Mouse (Mus musculus) embryonic facial prominence, embryonic 11.5 days (tissue): ENCODE measurements at regions not wholly inside any gene's neighbourhood (a gene's known extent, or its start where the extent isn't known, plus 50 kb on each side); places are given as distances from the start of the nearest gene placed in this dataset.

Experiments
- ATAC-seq: fragments of 200-750 bp; cut with Nextera tagmentation; replicated peaks from 2 replicates; pipeline ENCODE4 v1.8.0; 2017; ENCODE audit warnings: low read depth; ENCODE audit not compliant: insufficient number of reproducible peaks, low FRiP score, low TSS enrichment
- DNase-seq: peaks from one replicate; pipeline ENCODE4 v3.0.0-alpha.2; 2015; ENCODE audit warnings: low spot score
- H3K27ac ChIP-seq: fragments of 300-500 bp; sonication (generic); replicated peaks from 2 replicates; pipeline ENCODE4 v1.5.1; 2014; ENCODE audit warnings: mild to moderate bottlenecking, low read depth, low read length, control low read depth
- H3K27me3 ChIP-seq: fragments of 300-500 bp; sonication (generic); 2 replicates; pipeline ENCODE4 v1.6.1; 2014; ENCODE audit warnings: mild to moderate bottlenecking, low read length, moderate library complexity, mixed read lengths; ENCODE audit not compliant: control insufficient read depth, insufficient read depth
- H3K36me3 ChIP-seq: fragments of 300-500 bp; sonication (generic); replicated peaks from 2 replicates; pipeline ENCODE4 v1.6.1; 2014; ENCODE audit warnings: low read depth, mild to moderate bottlenecking, low read length, moderate library complexity, mixed read lengths; ENCODE audit not compliant: control insufficient read depth, insufficient read depth
- H3K4me1 ChIP-seq: fragments of 300-500 bp; sonication (generic); 2 replicates; pipeline ENCODE4 v1.6.1; 2014; ENCODE audit warnings: low read length, mixed read lengths; ENCODE audit not compliant: control insufficient read depth, insufficient read depth
- H3K4me2 ChIP-seq: fragments of 300-500 bp; sonication (generic); 2 replicates; pipeline ENCODE4 v1.6.1; 2014; ENCODE audit warnings: low read depth, mild to moderate bottlenecking, control low read depth, low read length, moderate library complexity
- H3K4me3 ChIP-seq: fragments of 300-500 bp; sonication (generic); 2 replicates; pipeline ENCODE4 v1.5.1; 2014; ENCODE audit warnings: low read depth, low read length, control low read depth
- H3K9ac ChIP-seq: fragments of 300-500 bp; sonication (generic); replicated peaks from 2 replicates; pipeline ENCODE4 v1.6.1; 2014; ENCODE audit warnings: mild to moderate bottlenecking, control low read depth, low read length
- H3K9me3 ChIP-seq: fragments of 300-500 bp; sonication (generic); replicated peaks from 2 replicates; pipeline ENCODE4 v1.6.1; 2016; ENCODE audit warnings: mild to moderate bottlenecking, low read length, inconsistent platforms, mixed read lengths; ENCODE audit not compliant: control insufficient read depth
- WGBS: fragments of 180-500 bp; shearing (Covaris S2); extraction: QIAGEN DNeasy Blood & Tissue Kit; methylation state at CpG from one replicate; pipeline ENCODE4 v1.1.7; 2014; 5-methylcytosine and 5-hydroxymethylcytosine counted together

- Histone ChIP-seq H3K36me3 (no peaks in the 10 kb centered on the region), H3K4me1 (no peaks in the 10 kb centered on the region), H3K4me2 (no peak overlapping the region), H3K9ac (no peak overlapping the region), H3K27me3 (no peaks in the 10 kb centered on the region), H3K4me3 (no peak overlapping the region), H3K27ac (no peak overlapping the region), H3K9me3 (no peaks in the 10 kb centered on the region)
- 87% methylated on average over 9 of the region's 9 CpGs for WGBS
- ATAC-seq, result no peak
- no peak for DNase-seq
Observed at GRCm38 (mm10) chr11:37463658-37464420, 228.1 kb upstream of the Tenm2 start.

GRCm38 (mm10) chr11:37462375-37462774 lies 226.6 kb upstream of the Tenm2 start:
- H3K36me3 ChIP-seq, result no peaks in the 10 kb centered on the region
- H3K9me3 ChIP-seq, result no peaks in the 10 kb centered on the region
- H3K27me3 ChIP-seq, result no peaks in the 10 kb centered on the region
- H3K4me3 ChIP-seq, result no peak overlapping the region
- no peak overlapping the region for H3K27ac ChIP-seq
- DNase-seq (no peak), ATAC-seq (no peak)
- no peak overlapping the region for H3K4me2 ChIP-seq
- WGBS, result 74% methylated on average over 4 of the region's 4 CpGs
- no peaks in the 10 kb centered on the region for H3K4me1 ChIP-seq
- no peak overlapping the region for H3K9ac ChIP-seq

GRCm38 (mm10) chr11:37447361-37447760 lies 211.6 kb upstream of the Tenm2 start:
- no peak overlapping the region for H3K27ac ChIP-seq
- H3K4me2 ChIP-seq, result no peak overlapping the region
- H3K9me3 ChIP-seq, result no peaks in the 10 kb centered on the region
- no peaks in the 10 kb centered on the region for H3K36me3 ChIP-seq
- no peaks in the 10 kb centered on the region for H3K27me3 ChIP-seq
- H3K9ac ChIP-seq, result no peak overlapping the region
- no peak for DNase-seq
- no peaks in the 10 kb centered on the region for H3K4me1 ChIP-seq
- no peak for ATAC-seq
- no peak overlapping the region for H3K4me3 ChIP-seq

- Histone ChIP-seq H3K9ac (no peak overlapping the region), H3K4me3 (no peak overlapping the region), H3K9me3 (no peaks in the 10 kb centered on the region), H3K4me1 (no peaks in the 10 kb centered on the region), H3K36me3 (no peaks in the 10 kb centered on the region), H3K27ac (no peak overlapping the region), H3K27me3 (no peaks in the 10 kb centered on the region), H3K4me2 (no peak overlapping the region)
- 91% methylated on average over 1 of the region's 1 CpGs for WGBS
- DNase-seq (no peak), ATAC-seq (no peak)
Observed at GRCm38 (mm10) chr11:37446626-37447025, 210.9 kb upstream of the Tenm2 start.

GRCm38 (mm10) chr11:37442781-37443180 lies 207.0 kb upstream of the Tenm2 start:
- H3K4me2 ChIP-seq, result no peak overlapping the region
- H3K27ac ChIP-seq, result no peak overlapping the region
- H3K4me3 ChIP-seq, result no peak overlapping the region
- H3K27me3 ChIP-seq, result no peaks in the 10 kb centered on the region
- H3K4me1 ChIP-seq, result no peaks in the 10 kb centered on the region
- H3K9ac ChIP-seq, result no peak overlapping the region
- no peaks in the 10 kb centered on the region for H3K9me3 ChIP-seq
- ATAC-seq (no peak), DNase-seq (no peak)
- 78% methylated on average over 2 of the region's 2 CpGs for WGBS
- H3K36me3 ChIP-seq, result no peaks in the 10 kb centered on the region

- 80% methylated on average over 2 of the region's 2 CpGs for WGBS
- H3K9ac ChIP-seq, result no peak overlapping the region
- ATAC-seq, result no peak
Observed at GRCm38 (mm10) chr11:37434600-37434999, 198.8 kb upstream of the Tenm2 start.

GRCm38 (mm10) chr11:37424312-37425169 lies 188.8 kb upstream of the Tenm2 start:
- DNase-seq, result peak; percentile 6
- Histone ChIP-seq H3K9ac (no peak overlapping the region), H3K4me2 (no peak overlapping the region), H3K4me1 (no peaks in the 10 kb centered on the region), H3K27me3 (no peaks in the 10 kb centered on the region), H3K9me3 (no peaks in the 10 kb centered on the region), H3K36me3 (no peaks in the 10 kb centered on the region), H3K27ac (no peak overlapping the region), H3K4me3 (no peak overlapping the region)
- ATAC-seq, result no peak
- 36% methylated on average over 5 of the region's 5 CpGs for WGBS

More at GRCm38 (mm10) chr11:37434600-37434999, 198.8 kb upstream of the Tenm2 start:
- H3K9me3 ChIP-seq, result no peaks in the 10 kb centered on the region
- no peak overlapping the region for H3K27ac ChIP-seq
- no peaks in the 10 kb centered on the region for H3K27me3 ChIP-seq
- no peak for DNase-seq
- no peak overlapping the region for H3K4me3 ChIP-seq
- H3K4me2 ChIP-seq, result no peak overlapping the region
- H3K36me3 ChIP-seq, result no peaks in the 10 kb centered on the region
- H3K4me1 ChIP-seq, result no peaks in the 10 kb centered on the region

- Histone ChIP-seq H3K27ac (no peak overlapping the region), H3K9me3 (no peaks in the 10 kb centered on the region), H3K4me2 (no peak overlapping the region), H3K27me3 (no peaks in the 10 kb centered on the region), H3K4me1 (no peaks in the 10 kb centered on the region), H3K9ac (no peak overlapping the region), H3K4me3 (no peak overlapping the region), H3K36me3 (no peaks in the 10 kb centered on the region)
- 75% methylated on average over 3 of the region's 3 CpGs for WGBS
- no peak for ATAC-seq
- DNase-seq, result no peak
Observed at GRCm38 (mm10) chr11:37412868-37413267, 177.1 kb upstream of the Tenm2 start.
